Mouse (Mus musculus): ENCODE data around the gene AI464131. TPM values are rescaled to one million over a fixed set of nuclear protein-coding genes. Genes with fewer than 3 reads are reported as not detected.

The AI464131 gene
- polyA plus RNA-seq, 1 experiment from 2014 or later: 11.6 TPM

- ATAC-seq: no peak
- Histone ChIP-seq H3K9ac (ENCODE audit: low read depth, low read length) (no peak overlapping the region), H3K4me2 (replicated peaks; ENCODE audit: low read depth) (no peak overlapping the region), H3K36me3 (ENCODE audit: control insufficient read depth, insufficient read depth) (peaks cover 38% of the 10 kb centered on the region), H3K4me3 (ENCODE audit: low read depth, low read length) (no peak overlapping the region), H3K4me1 (replicated peaks; ENCODE audit: control insufficient read depth, insufficient read depth, low read length) (0 out of 2 replicates have a peak, but pooled peaks cover 5% of the 10 kb centered on the region), H3K27ac (ENCODE audit: low read depth, low read length) (no peak overlapping the region), H3K9me3 (ENCODE audit: control insufficient read depth) (no peaks in the 10 kb centered on the region), H3K27me3 (replicated peaks; ENCODE audit: control insufficient read depth, insufficient read depth, low read length) (peaks cover 21% of the 10 kb centered on the region)
- no peak for TF ChIP-seq CTCF (IDR thresholded peaks at IDR 0.05; ENCODE audit: low read depth)
- WGBS: 79% methylated on average over 5 of the region's 5 CpGs
Observed at GRCm38 (mm10) chr4:41497046-41497445, 5.8 kb downstream of the AI464131 start.

- WGBS: 77% methylated on average over 11 of the region's 11 CpGs
- Histone ChIP-seq H3K4me1 (replicated peaks; ENCODE audit: control insufficient read depth, insufficient read depth, low read length) (0 out of 2 replicates have a peak, but pooled peaks cover 5% of the 10 kb centered on the region), H3K4me3 (ENCODE audit: low read depth, low read length) (no peak overlapping the region), H3K9ac (ENCODE audit: low read depth, low read length) (no peak overlapping the region), H3K9me3 (ENCODE audit: control insufficient read depth) (no peaks in the 10 kb centered on the region), H3K4me2 (replicated peaks; ENCODE audit: low read depth) (no peak overlapping the region), H3K27ac (ENCODE audit: low read depth, low read length) (no peak overlapping the region), H3K36me3 (ENCODE audit: control insufficient read depth, insufficient read depth) (peaks cover 38% of the 10 kb centered on the region), H3K27me3 (replicated peaks; ENCODE audit: control insufficient read depth, insufficient read depth, low read length) (peaks cover 21% of the 10 kb centered on the region)
- no peak for TF ChIP-seq CTCF (IDR thresholded peaks at IDR 0.05; ENCODE audit: low read depth)
- no peak for ATAC-seq
Observed at GRCm38 (mm10) chr4:41495850-41496249, 7.0 kb downstream of the AI464131 start.

GRCm38 (mm10) chr4:41495076-41495475 is 7.8 kb downstream of the AI464131 start:
- no peak for TF ChIP-seq CTCF (IDR thresholded peaks at IDR 0.05; ENCODE audit: low read depth)
- no peak for ATAC-seq

GRCm38 (mm10) chr4:41494378-41494777 is 8.5 kb downstream of the AI464131 start:
- Histone ChIP-seq H3K4me1 (replicated peaks; ENCODE audit: control insufficient read depth, insufficient read depth, low read length) (0 out of 2 replicates have a peak, but pooled peaks cover 3% of the 10 kb centered on the region), H3K4me3 (ENCODE audit: low read depth, low read length) (no peak overlapping the region), H3K9ac (ENCODE audit: low read depth, low read length) (no peak overlapping the region), H3K9me3 (ENCODE audit: control insufficient read depth) (no peaks in the 10 kb centered on the region), H3K4me2 (replicated peaks; ENCODE audit: low read depth) (no peak overlapping the region), H3K36me3 (ENCODE audit: control insufficient read depth, insufficient read depth) (peaks cover 34% of the 10 kb centered on the region), H3K27me3 (replicated peaks; ENCODE audit: control insufficient read depth, insufficient read depth, low read length) (peaks cover 17% of the 10 kb centered on the region), H3K27ac (ENCODE audit: low read depth, low read length) (peak overlapping the region; percentile 62)
- WGBS: 18% methylated on average over 3 of the region's 3 CpGs
- peak; percentile 42 for ATAC-seq
- TF ChIP-seq CTCF (IDR thresholded peaks at IDR 0.05; ENCODE audit: low read depth): no peak

More at GRCm38 (mm10) chr4:41495076-41495475, 7.8 kb downstream of the AI464131 start:
- no peak overlapping the region for H3K27ac ChIP-seq (ENCODE audit: low read depth, low read length)
- H3K9me3 ChIP-seq (ENCODE audit: control insufficient read depth): no peaks in the 10 kb centered on the region
- H3K4me2 ChIP-seq (replicated peaks; ENCODE audit: low read depth): no peak overlapping the region
- peaks cover 38% of the 10 kb centered on the region for H3K36me3 ChIP-seq (ENCODE audit: control insufficient read depth, insufficient read depth)
- WGBS: 80% methylated on average over 4 of the region's 4 CpGs
- no peak overlapping the region for H3K9ac ChIP-seq (ENCODE audit: low read depth, low read length)
- H3K4me3 ChIP-seq (ENCODE audit: low read depth, low read length): no peak overlapping the region
- peaks cover 21% of the 10 kb centered on the region for H3K27me3 ChIP-seq (replicated peaks; ENCODE audit: control insufficient read depth, insufficient read depth, low read length)
- H3K4me1 ChIP-seq (replicated peaks; ENCODE audit: control insufficient read depth, insufficient read depth, low read length): 0 out of 2 replicates have a peak, but pooled peaks cover 5% of the 10 kb centered on the region

GRCm38 (mm10) chr4:41493464-41494116 is 9.3 kb downstream of the AI464131 start:
- Histone ChIP-seq H3K27me3 (replicated peaks; ENCODE audit: control insufficient read depth, insufficient read depth, low read length) (peaks cover 10% of the 10 kb centered on the region), H3K9me3 (ENCODE audit: control insufficient read depth) (no peaks in the 10 kb centered on the region), H3K9ac (ENCODE audit: low read depth, low read length) (no peak overlapping the region), H3K27ac (ENCODE audit: low read depth, low read length) (peak overlapping the region; percentile 75), H3K4me2 (replicated peaks; ENCODE audit: low read depth) (no peak overlapping the region), H3K36me3 (ENCODE audit: control insufficient read depth, insufficient read depth) (peaks cover 26% of the 10 kb centered on the region), H3K4me3 (ENCODE audit: low read depth, low read length) (no peak overlapping the region), H3K4me1 (replicated peaks; ENCODE audit: control insufficient read depth, insufficient read depth, low read length) (0 out of 2 replicates have a peak, but pooled peaks cover 3% of the 10 kb centered on the region)
- no peak for TF ChIP-seq CTCF (IDR thresholded peaks at IDR 0.05; ENCODE audit: low read depth)
- 33% methylated on average over 3 of the region's 3 CpGs for WGBS
- peak; percentile 84 for ATAC-seq

- no peak overlapping the region for H3K4me3 ChIP-seq (ENCODE audit: low read depth, low read length)
- H3K9me3 ChIP-seq (ENCODE audit: control insufficient read depth): no peaks in the 10 kb centered on the region
- peaks cover 19% of the 10 kb centered on the region for H3K36me3 ChIP-seq (ENCODE audit: control insufficient read depth, insufficient read depth)
- 0 out of 2 replicates have a peak, but pooled peaks cover 3% of the 10 kb centered on the region for H3K4me1 ChIP-seq (replicated peaks; ENCODE audit: control insufficient read depth, insufficient read depth, low read length)
- H3K4me2 ChIP-seq (replicated peaks; ENCODE audit: low read depth): no peak overlapping the region
- 46% methylated on average over 7 of the region's 7 CpGs for WGBS
- peak overlapping the region; percentile 75; the same call in 1 of the 2 replicates for H3K27ac ChIP-seq (ENCODE audit: low read depth, low read length)
- ATAC-seq: no peak
- H3K27me3 ChIP-seq (replicated peaks; ENCODE audit: control insufficient read depth, insufficient read depth, low read length): peaks cover 6% of the 10 kb centered on the region
- TF ChIP-seq CTCF (IDR thresholded peaks at IDR 0.05; ENCODE audit: low read depth): no peak
- no peak overlapping the region for H3K9ac ChIP-seq (ENCODE audit: low read depth, low read length)
Observed at GRCm38 (mm10) chr4:41492951-41493350, 9.9 kb downstream of the AI464131 start.

Measured in intestine, postnatal 0 days (tissue).